Mouse (Mus musculus) midbrain, embryonic 10.5 days (tissue): ENCODE measurements around the gene Ska3. TPM values are rescaled to one million over a fixed set of nuclear protein-coding genes. Genes with fewer than 3 reads are reported as not detected.

Experiments
- DNase-seq: peaks from one replicate; pipeline ENCODE4 v3.0.0-alpha.2; 2017; ENCODE audit warnings: low spot score
- H3K27ac ChIP-seq: fragments of 300-500 bp; sonication (generic); replicated peaks from 2 replicates; pipeline ENCODE4 v1.5.1; 2016; ENCODE audit warnings: mild to moderate bottlenecking
- H3K27me3 ChIP-seq: fragments of 300-500 bp; sonication (generic); 2 replicates; pipeline ENCODE4 v1.6.1; 2016; ENCODE audit warnings: low read depth, mild to moderate bottlenecking; ENCODE audit not compliant: poor library complexity, severe bottlenecking
- H3K36me3 ChIP-seq: fragments of 300-500 bp; sonication (generic); 2 replicates; pipeline ENCODE4 v1.6.1; 2016; ENCODE audit warnings: mild to moderate bottlenecking, moderate library complexity
- H3K4me1 ChIP-seq: fragments of 300-500 bp; sonication (generic); 2 replicates; pipeline ENCODE4 v1.6.1; 2016
- H3K4me3 ChIP-seq: fragments of 300-500 bp; sonication (generic); 2 replicates; pipeline ENCODE4 v1.5.1; 2016; ENCODE audit warnings: mild to moderate bottlenecking, moderate library complexity
- H3K9me3 ChIP-seq: fragments of 300-500 bp; sonication (generic); replicated peaks from 2 replicates; pipeline ENCODE4 v1.6.1; 2016; ENCODE audit warnings: mild to moderate bottlenecking
- WGBS: fragments of 180-500 bp; shearing (Covaris S2); methylation state at CpG from one replicate; pipeline ENCODE4 v1.1.7; 2016; 5-methylcytosine and 5-hydroxymethylcytosine counted together
- microRNA-seq: library from miRNA; unstranded; fragments of <30 nt; microRNA quantifications from one replicate; pipeline ENCODE4, GENCODE M21; 2017
- polyA plus RNA-seq: library from polyadenylated mRNA; unstranded; fragments of >200 nt; fragmentation: Nextera tagmentation; extraction: Ambion mirVana; gene quantifications from 2 replicates; pipeline ENCODE4 v1.2.1, GENCODE M21; 2016

Gene Ska3
- polyA plus RNA-seq, 1 experiment from 2014 or later, result 60.1 TPM

GRCm38 (mm10) chr14:57787406-57787805, 38.6 kb downstream of the Ska3 start:
- 86% methylated on average over 4 of the region's 4 CpGs for WGBS
- Histone ChIP-seq H3K27ac (no peak overlapping the region), H3K36me3 (no peaks in the 10 kb centered on the region), H3K27me3 (no peaks in the 10 kb centered on the region), H3K4me3 (no peak overlapping the region), H3K4me1 (no peaks in the 10 kb centered on the region), H3K9me3 (no peaks in the 10 kb centered on the region)
- no peak for DNase-seq

- no peak for DNase-seq
- WGBS, result 90% methylated on average over 6 of the region's 6 CpGs
- H3K4me1 ChIP-seq, result no peaks in the 10 kb centered on the region
- no peaks in the 10 kb centered on the region for H3K36me3 ChIP-seq
- no peaks in the 10 kb centered on the region for H3K9me3 ChIP-seq
- no peak overlapping the region for H3K4me3 ChIP-seq
- no peak overlapping the region for H3K27ac ChIP-seq
- no peaks in the 10 kb centered on the region for H3K27me3 ChIP-seq
Measured at GRCm38 (mm10) chr14:57772157-57772815, 53.7 kb downstream of the Ska3 start.

- Histone ChIP-seq H3K4me1 (no peaks in the 10 kb centered on the region), H3K36me3 (no peaks in the 10 kb centered on the region), H3K27me3 (no peaks in the 10 kb centered on the region), H3K4me3 (no peak overlapping the region), H3K27ac (no peak overlapping the region), H3K9me3 (no peaks in the 10 kb centered on the region)
- no peak for DNase-seq
- WGBS, result 93% methylated on average over 5 of the region's 5 CpGs
Measured at GRCm38 (mm10) chr14:57769102-57769501, 56.9 kb downstream of the Ska3 start.

GRCm38 (mm10) chr14:57760447-57761412, 65.3 kb downstream of the Ska3 start:
- no peak for DNase-seq
- Histone ChIP-seq H3K4me3 (no peak overlapping the region), H3K4me1 (peaks cover 12% of the 10 kb centered on the region), H3K36me3 (no peaks in the 10 kb centered on the region), H3K27ac (no peak overlapping the region), H3K27me3 (no peaks in the 10 kb centered on the region), H3K9me3 (no peaks in the 10 kb centered on the region)
- WGBS, result 63% methylated on average over 10 of the region's 10 CpGs

GRCm38 (mm10) chr14:57758237-57758636, 67.7 kb downstream of the Ska3 start, which contains the start of gene Lats2:
TSS of gene Lats2 (minus strand) at chr14:57758388.
- Histone ChIP-seq H3K4me1 (peaks cover 27% of the 10 kb centered on the region), H3K27ac (no peak within 1 kb of the TSS), H3K9me3 (no peaks in the 10 kb centered on the region), H3K36me3 (no peaks in the 10 kb centered on the region), H3K27me3 (no peaks in the 10 kb centered on the region), H3K4me3 (no peak within 1 kb of the TSS)
- no peak for DNase-seq
- WGBS, result 85% methylated on average over 4 of the region's 4 CpGs

Small RNA genes lying within 50 kb of the gene (microRNA-seq; reads per million reads assigned to microRNA genes)
- not detected for gene Mir3077

Other genes starting within 250 kb of the Ska3 start
- 26.4 and 26.5 TPM in 2 replicates for gene Xpo4, start 160.8 kb downstream of the Ska3 start, polyA plus RNA-seq
- gene Gm49361, start 80.1 kb downstream of the Ska3 start, polyA plus RNA-seq, result not detected in 2 replicates
- gene Lats2, start 67.8 kb downstream of the Ska3 start, polyA plus RNA-seq, result 16.8 TPM in 2 replicates
- 26.8 and 32.7 TPM in 2 replicates for gene Sap18, start 28.0 kb downstream of the Ska3 start, polyA plus RNA-seq
- 158 and 164 TPM in 2 replicates for gene Mrpl57, start within 50 bp of the Ska3 start, polyA plus RNA-seq
- 52.9 and 53.7 TPM in 2 replicates for gene Zdhhc20, start 64.1 kb upstream of the Ska3 start, polyA plus RNA-seq
- gene Micu2, start 173.1 kb upstream of the Ska3 start, polyA plus RNA-seq, result 58.2 and 61.6 TPM in 2 replicates
- gene Fgf9, start 244.4 kb upstream of the Ska3 start, polyA plus RNA-seq, result 0.70 and 1.8 TPM in 2 replicates